Mouse (Mus musculus): ENCODE measurements around the gene Fbxl20. TPM values are rescaled to one million over a fixed set of nuclear protein-coding genes. Genes with fewer than 3 reads are reported as not detected.

The Fbxl20 gene
- total RNA-seq, 2 experiments from 2014 or later = 9.6 to 14.0 TPM

DNA sequence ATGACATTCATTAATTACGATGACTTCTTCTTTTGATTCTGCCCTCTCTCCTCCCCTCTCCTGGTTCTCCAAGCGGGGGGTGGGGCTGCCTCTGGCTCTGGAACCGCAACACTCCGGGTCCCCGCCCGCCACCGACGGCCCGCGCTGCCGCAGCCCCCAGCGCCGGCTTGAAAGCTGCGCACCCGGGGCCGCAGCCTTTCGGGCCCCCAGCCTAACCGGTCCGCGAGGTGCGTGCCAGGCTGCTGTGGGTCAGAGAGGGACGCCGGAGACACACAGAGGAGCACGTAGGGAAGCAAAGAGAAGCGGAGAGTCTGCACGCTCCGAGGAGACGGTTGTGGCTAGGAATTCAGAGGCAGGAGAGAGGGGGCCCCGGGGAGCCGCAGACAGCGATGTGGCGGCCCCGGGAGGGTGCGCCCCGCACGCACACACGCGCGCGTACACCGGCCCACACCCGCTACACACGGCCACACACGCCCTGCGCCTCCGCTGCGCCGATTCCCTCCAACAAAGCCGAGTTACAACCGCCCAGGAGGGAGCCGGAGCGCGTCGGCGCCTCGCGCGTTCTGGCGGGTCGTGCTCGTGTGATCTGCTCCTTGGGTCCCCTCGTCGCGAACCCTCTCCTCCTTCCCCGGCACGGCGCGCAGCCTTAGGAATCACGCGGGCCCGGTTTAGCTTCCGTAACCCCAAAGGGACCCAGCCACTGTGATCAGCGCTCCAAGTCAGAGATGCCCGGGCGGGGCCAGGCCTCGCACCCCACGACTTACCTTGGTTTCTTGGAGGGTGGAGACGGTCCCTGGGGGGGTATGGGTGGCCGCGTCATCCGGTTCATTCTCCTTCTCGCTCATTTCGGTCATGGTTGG is 97.8 kb downstream of the Fbxl20 start:
- no peak for ATAC-seq (replicated peaks; ENCODE audit: low FRiP score, poor library complexity, severe bottlenecking)

DNA sequence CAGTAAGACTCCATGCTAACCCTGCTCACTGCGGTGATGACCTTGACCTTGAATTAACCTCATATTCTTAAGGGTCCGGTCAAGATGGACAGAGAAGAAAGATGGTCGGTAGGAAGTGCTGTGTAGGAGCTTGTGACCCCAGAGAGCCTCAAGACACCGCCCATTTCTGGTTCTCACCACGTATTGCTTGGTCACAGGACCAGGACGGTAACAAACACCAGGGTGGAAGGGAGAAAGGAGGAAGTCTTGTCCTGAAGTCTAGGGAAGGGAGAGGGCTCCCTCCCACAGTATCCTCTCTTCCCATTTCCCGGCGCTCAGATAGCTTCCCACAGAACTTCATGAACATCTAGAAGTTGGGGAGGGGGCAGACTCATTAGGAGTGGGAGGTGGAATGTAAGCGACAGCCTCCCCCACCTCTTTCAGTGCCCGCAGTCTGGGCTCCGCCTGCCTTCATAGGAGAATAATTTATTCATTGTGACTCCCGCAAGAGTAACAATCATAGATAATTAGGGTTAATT is 98.5 kb downstream of the Fbxl20 start:
- ATAC-seq (replicated peaks; ENCODE audit: low FRiP score, poor library complexity, severe bottlenecking) = no peak

DNA sequence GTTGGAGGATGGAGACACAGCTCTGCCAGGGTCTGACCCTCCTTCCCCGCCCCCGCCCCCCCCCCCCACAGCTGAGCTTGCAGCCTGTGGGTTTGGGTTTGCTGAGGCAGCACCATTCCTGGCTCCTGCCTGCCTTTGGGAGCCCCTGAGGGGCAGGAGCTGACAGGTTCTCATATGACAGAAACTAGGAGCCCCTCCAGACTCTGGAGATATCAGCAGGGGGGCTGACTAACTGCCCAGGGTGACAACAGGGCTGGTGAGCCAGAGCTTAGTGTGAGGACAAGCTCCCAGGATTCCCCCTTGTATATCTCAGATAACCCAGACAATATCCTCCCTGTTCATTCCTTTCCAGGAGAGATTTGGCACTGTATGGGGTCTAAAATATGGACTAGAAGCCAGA is 99.3 kb downstream of the Fbxl20 start:
- ATAC-seq (replicated peaks; ENCODE audit: low FRiP score, poor library complexity, severe bottlenecking) = no peak

- no peak for ATAC-seq (replicated peaks; ENCODE audit: low FRiP score, poor library complexity, severe bottlenecking)
These were observed 99.7 kb downstream of the Fbxl20 start for GRCm38 (mm10) chr11:98050520-98050815.

- no peak for ATAC-seq (replicated peaks; ENCODE audit: low FRiP score, poor library complexity, severe bottlenecking)
These were observed 100.3 kb downstream of the Fbxl20 start for GRCm38 (mm10) chr11:98049672-98050519.

DNA sequence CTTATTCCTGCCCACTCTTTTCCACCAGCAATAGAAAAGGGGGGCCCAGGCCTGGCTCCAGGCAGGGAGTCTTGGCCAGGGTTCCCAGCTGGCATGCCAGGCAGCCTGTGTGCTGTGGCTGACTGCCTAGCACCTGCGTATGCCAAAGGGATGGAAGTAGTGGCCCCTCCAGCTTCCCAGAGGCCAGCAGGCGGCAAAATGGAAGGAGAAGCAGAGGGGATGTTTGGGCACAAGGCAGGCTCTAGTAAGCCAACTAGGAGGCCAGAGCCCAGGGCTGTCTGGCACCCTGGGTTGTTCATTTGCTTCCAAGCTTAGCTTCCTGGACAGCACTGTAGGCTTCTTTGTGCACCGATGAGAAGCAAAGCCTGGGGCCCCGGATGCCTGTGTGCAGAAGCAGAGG is 102.5 kb downstream of the Fbxl20 start:
- ATAC-seq (replicated peaks; ENCODE audit: low FRiP score, poor library complexity, severe bottlenecking) = no peak

DNA sequence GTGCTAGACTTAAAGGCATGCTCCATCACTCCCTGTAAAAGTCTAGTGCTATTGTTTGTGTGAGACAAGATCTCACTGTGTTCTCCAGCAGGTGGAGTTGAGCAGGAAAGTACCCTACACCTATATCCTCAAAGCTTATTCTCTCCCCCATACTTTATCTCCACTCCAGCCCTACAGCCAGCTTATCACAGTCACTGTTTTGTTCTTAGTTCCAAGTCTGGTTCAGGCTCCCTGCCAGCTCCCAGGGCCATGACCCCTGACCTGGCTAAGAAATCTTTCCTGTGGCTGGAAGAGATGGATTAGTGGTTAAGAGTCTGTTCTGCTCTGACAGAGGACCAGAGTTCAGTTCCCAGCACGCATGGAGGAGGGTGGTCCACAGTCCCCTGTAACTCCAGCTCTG is 103.7 kb downstream of the Fbxl20 start:
- no peak for ATAC-seq (replicated peaks; ENCODE audit: low FRiP score, poor library complexity, severe bottlenecking)

DNA sequence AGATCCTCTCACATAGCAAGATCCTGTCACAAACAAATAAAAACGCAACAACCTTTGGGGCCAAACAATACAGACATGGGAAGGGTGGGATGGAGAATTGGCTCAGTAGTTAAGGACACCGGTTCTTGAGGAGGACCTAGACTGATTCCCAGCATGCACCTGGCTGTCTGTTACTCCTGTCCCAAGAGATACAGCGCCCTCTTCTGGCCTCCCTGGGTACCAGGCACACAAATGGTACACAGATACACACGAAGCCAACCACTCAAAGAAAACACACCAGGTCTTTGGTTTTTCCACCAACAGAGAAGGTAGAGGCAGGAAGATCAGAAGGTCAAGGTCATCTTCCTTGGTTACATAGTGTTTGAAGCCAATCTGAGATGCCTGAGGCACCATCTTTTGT is 104.6 kb downstream of the Fbxl20 start:
- no peak for ATAC-seq (replicated peaks; ENCODE audit: low FRiP score, poor library complexity, severe bottlenecking)

DNA sequence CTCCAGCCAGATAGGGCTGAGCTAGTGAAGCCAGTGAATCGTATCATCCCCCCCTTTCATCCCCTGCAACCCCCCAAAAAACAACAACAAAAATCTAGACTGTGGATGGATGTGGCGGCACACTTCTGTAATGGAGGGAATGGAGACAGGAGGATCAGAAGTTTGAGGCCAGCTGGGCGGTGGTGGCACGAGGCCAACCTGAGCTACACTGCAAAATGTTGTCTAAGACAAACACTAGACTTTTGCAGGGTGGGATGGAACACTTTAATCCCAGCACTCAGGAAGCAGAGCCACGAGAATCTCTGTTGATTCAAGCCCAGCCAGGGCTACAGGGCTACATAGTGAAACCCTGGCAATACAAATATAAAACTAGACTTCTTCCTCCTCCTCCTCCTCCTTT is 106.1 kb downstream of the Fbxl20 start:
- no peak for ATAC-seq (replicated peaks; ENCODE audit: low FRiP score, poor library complexity, severe bottlenecking)

DNA sequence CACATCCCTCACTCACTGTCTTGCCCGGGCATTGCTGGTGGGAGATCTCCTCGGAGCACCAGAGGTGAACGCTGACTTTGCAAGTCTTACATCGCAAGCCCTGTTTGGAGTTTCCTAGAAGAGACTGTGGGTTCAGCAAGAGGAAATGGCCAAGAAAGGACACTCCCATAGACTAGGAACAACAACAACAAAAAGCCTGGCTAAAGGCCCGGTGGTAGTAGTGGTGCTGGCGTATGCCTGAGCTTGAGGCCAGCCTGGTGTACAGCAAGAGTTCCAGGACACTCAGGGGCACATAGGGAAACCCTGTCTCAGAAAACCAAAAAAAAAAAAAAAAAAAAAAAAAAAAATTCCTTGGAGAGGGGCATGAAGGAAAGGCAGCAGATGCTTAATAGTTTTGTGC is 107.5 kb downstream of the Fbxl20 start:
- no peak for ATAC-seq (replicated peaks; ENCODE audit: low FRiP score, poor library complexity, severe bottlenecking)

- no peak for ATAC-seq (replicated peaks; ENCODE audit: low FRiP score, poor library complexity, severe bottlenecking)
These were observed 109.2 kb downstream of the Fbxl20 start for GRCm38 (mm10) chr11:98040975-98041374.

- no peak for ATAC-seq (replicated peaks; ENCODE audit: low FRiP score, poor library complexity, severe bottlenecking)
These were observed 112.3 kb downstream of the Fbxl20 start for GRCm38 (mm10) chr11:98037871-98038270.

GRCm38 (mm10) chr11:98035977-98036377 is 114.2 kb downstream of the Fbxl20 start:
- ATAC-seq (replicated peaks; ENCODE audit: low FRiP score, poor library complexity, severe bottlenecking) = no peak

DNA sequence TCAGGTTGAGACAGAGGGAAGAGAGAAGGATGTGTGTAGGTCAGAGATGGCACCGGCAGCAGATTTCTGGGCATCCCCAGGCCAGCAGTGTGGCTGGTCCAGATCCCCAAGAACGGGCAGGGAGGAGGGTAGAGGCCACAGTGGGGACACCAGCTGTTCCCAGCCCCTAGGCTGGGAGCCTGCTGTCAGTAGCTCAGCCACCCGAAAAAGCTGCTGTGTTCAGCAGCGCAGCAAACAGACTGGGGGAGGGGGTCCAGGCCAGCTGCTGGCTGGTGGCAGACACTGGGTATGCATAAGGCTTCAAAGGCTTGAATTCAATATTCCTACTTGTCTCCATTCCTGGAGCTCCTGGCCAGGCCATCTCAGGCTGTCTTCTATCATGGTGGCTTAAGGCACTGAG is 115.4 kb downstream of the Fbxl20 start:
- no peak for ATAC-seq (replicated peaks; ENCODE audit: low FRiP score, poor library complexity, severe bottlenecking)

DNA sequence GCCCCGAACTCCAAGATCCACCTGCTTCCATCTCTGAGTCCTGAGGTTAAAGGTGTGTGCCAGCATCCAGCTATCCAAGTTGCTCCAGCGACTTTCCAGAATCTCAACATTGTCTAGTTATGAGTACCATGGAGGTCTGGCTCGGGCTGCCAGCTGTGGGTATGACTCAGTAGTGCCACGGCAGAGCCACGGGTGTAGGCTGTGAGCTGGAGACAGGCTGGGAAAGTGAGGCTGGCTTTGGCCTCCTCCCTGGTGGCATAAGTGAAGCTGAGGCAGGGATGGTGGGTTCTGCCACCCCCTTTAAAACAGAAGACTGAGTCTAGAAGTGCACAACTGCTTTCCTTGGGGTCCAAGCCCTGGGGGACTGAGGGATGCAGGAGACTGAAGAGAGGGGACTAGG is 116.1 kb downstream of the Fbxl20 start:
- no peak for ATAC-seq (replicated peaks; ENCODE audit: low FRiP score, poor library complexity, severe bottlenecking)

Other genes with a start within 250 kb of the Fbxl20 start
- gene Plxdc1, start 164.0 kb downstream of the Fbxl20 start, total RNA-seq (2015; ENCODE audit: low replicate concordance) = 2.1 TPM in 1 of 2 replicates, not detected in the other
- gene Plxdc1, start 164.0 kb downstream of the Fbxl20 start, total RNA-seq (2017; ENCODE audit: low replicate concordance) = 1.0 and 1.8 TPM in 2 replicates
- 0.96 and 5.9 TPM in 2 replicates for gene Arl5c, start 154.2 kb downstream of the Fbxl20 start, total RNA-seq (2015; ENCODE audit: low replicate concordance)
- 1.5 and 2.6 TPM in 2 replicates for gene Arl5c, start 154.2 kb downstream of the Fbxl20 start, total RNA-seq (2017; ENCODE audit: low replicate concordance)
- gene Cacnb1, start 127.4 kb downstream of the Fbxl20 start, total RNA-seq (2015; ENCODE audit: low replicate concordance) = not detected in 2 replicates
- gene Cacnb1, start 127.4 kb downstream of the Fbxl20 start, total RNA-seq (2017; ENCODE audit: low replicate concordance) = 0.34 TPM in 1 of 2 replicates, not detected in the other
- 701 and 899 TPM in 2 replicates for gene Rpl19, start 123.7 kb downstream of the Fbxl20 start, total RNA-seq (2015; ENCODE audit: low replicate concordance)
- gene Rpl19, start 123.7 kb downstream of the Fbxl20 start, total RNA-seq (2017; ENCODE audit: low replicate concordance) = 332 and 357 TPM in 2 replicates
- gene Stac2, start 96.9 kb downstream of the Fbxl20 start, total RNA-seq (2015; ENCODE audit: low replicate concordance) = not detected in 2 replicates
- not detected in 2 replicates for gene Stac2, start 96.9 kb downstream of the Fbxl20 start, total RNA-seq (2017; ENCODE audit: low replicate concordance)
- gene Med1, start 42.9 kb upstream of the Fbxl20 start, total RNA-seq (2015; ENCODE audit: low replicate concordance) = 30.6 and 34.9 TPM in 2 replicates
- gene Med1, start 42.9 kb upstream of the Fbxl20 start, total RNA-seq (2017; ENCODE audit: low replicate concordance) = 19.5 and 24.0 TPM in 2 replicates
- gene Cdk12, start 52.7 kb upstream of the Fbxl20 start, total RNA-seq (2015; ENCODE audit: low replicate concordance) = 181 and 207 TPM in 2 replicates
- 263 and 302 TPM in 2 replicates for gene Cdk12, start 52.7 kb upstream of the Fbxl20 start, total RNA-seq (2017; ENCODE audit: low replicate concordance)
- gene Neurod2, start 179.2 kb upstream of the Fbxl20 start, total RNA-seq (2015; ENCODE audit: low replicate concordance) = not detected in 2 replicates
- gene Neurod2, start 179.2 kb upstream of the Fbxl20 start, total RNA-seq (2017; ENCODE audit: low replicate concordance) = not detected in 2 replicates
- not detected in 2 replicates for gene Ppp1r1b, start 198.0 kb upstream of the Fbxl20 start, total RNA-seq (2015; ENCODE audit: low replicate concordance)
- not detected in 2 replicates for gene Ppp1r1b, start 198.0 kb upstream of the Fbxl20 start, total RNA-seq (2017; ENCODE audit: low replicate concordance)
- gene Stard3, start 208.0 kb upstream of the Fbxl20 start, total RNA-seq (2015; ENCODE audit: low replicate concordance) = 8.5 and 9.2 TPM in 2 replicates
- gene Stard3, start 208.0 kb upstream of the Fbxl20 start, total RNA-seq (2017; ENCODE audit: low replicate concordance) = 2.8 and 6.0 TPM in 2 replicates
- not detected in 2 replicates for gene Tcap, start 233.4 kb upstream of the Fbxl20 start, total RNA-seq (2015; ENCODE audit: low replicate concordance)
- not detected in 2 replicates for gene Tcap, start 233.4 kb upstream of the Fbxl20 start, total RNA-seq (2017; ENCODE audit: low replicate concordance)
- not detected in 2 replicates for gene Pnmt, start 236.0 kb upstream of the Fbxl20 start, total RNA-seq (2015; ENCODE audit: low replicate concordance)
- gene Pnmt, start 236.0 kb upstream of the Fbxl20 start, total RNA-seq (2017; ENCODE audit: low replicate concordance) = not detected in 2 replicates

Data from erythroblast, adult 5-6 weeks (primary cell).